Mouse (Mus musculus): Measurements from ENCODE around the gene AC131692.1. TPM values are rescaled to one million over a fixed set of nuclear protein-coding genes. Genes with fewer than 3 reads are reported as not detected.
A peak's percentile ranks its signal among the peaks of the same experiment; 100 is the strongest.

The AC131692.1 gene
- 0.43 and 0.50 TPM in 2 replicates for polyA plus RNA-seq (2016; fragmentation: Nextera tagmentation; extraction: Ambion mirVana)

DNA sequence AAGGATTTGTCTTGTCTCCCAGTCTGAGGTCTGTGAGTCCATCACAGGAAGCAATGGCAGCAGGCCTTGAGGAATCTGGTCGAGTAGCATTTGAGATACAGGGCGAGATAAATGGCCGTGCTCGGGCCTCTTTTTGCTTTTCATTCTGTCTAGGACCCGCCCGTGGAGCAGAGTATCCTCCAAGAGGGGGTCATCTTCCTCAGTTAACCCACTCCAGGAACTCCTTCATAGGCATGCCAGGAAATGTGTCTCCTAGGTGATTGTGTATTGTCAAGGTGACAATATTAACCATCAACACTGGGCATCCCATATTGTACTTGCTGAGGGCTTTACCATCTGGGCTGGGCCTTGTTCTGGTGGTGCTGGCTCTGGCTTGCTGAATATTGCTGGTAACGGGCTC, at the start of gene AC131692.1:
Gene AC131692.1, plus strand, starts transcription at position 301 of the 400 bp plus-strand sequence.
- Histone ChIP-seq H3K36me3 (peaks cover 56% of the 10 kb centered on the region), H3K4me1 (no peaks in the 10 kb centered on the region)

DNA sequence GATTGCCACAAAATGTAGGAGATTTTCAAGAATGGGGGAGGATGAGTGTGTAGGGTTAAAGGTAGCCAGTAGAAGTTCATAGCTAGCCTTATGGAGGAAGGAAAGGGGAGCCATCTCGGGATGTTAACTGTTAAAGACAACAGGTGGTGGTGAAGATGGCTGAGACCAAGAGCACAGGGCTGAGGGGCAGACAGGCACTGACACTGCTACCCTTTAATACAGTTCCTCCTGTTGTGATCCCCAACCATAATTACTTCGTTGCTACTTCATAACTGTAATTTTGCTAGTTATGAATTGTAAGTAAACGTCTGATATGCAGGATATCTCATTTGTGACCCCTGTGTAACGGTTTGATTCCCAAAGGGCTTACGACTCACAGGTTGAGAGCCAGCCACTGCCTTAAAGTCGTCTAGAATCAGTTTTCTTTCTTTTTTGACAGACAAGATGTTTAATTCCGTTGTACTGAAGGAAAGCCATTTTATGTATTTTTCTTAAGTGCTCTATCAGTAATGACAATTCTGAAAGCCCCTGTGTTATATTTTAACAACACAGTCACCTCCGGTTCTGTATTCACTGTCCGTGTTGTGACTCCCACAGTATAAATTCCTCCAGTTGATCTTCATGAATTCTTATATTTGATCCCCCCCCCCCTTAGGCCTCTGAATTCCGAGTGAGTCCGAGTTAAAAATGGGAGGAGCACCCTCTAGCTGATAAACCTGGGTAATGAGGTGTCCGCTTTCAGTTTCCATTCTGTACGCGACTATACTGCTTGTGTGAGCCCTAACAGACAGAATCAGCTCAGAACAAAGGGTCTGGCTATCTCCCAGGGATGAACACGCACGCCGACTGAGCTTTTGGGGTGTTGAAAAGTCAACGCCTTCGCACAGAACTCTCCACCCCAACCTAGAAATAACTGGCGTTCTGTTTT, 48.6 kb upstream of the AC131692.1 start:
- Histone ChIP-seq H3K4me1 (peaks cover 17% of the 10 kb centered on the region), H3K27me3 (no peaks in the 10 kb centered on the region), H3K9me3 (no peaks in the 10 kb centered on the region), H3K9ac (peak overlapping the region; percentile 90), H3K36me3 (peaks cover 24% of the 10 kb centered on the region), H3K4me2 (replicated peaks) (peak overlapping the region; percentile 98), H3K4me3 (peak overlapping the region; percentile 80), H3K27ac (peak overlapping the region; percentile 99)
- 22% methylated on average over 20 of the region's 20 CpGs for WGBS
- peak; percentile 31; the same call in 1 of the 2 replicates for ATAC-seq (ENCODE audit: insufficient number of reproducible peaks, insufficient read depth, low FRiP score, low TSS enrichment)

More for the DNA sequence above, at the start of gene AC131692.1:
- no peak for ATAC-seq (ENCODE audit: insufficient number of reproducible peaks, insufficient read depth, low FRiP score, low TSS enrichment)
- H3K9me3 ChIP-seq = no peaks in the 10 kb centered on the region
- no peak within 1 kb of the TSS for H3K4me2 ChIP-seq (replicated peaks)
- 88% methylated on average over 7 of the region's 7 CpGs for WGBS
- no peaks in the 10 kb centered on the region for H3K27me3 ChIP-seq
- no peak within 1 kb of the TSS for H3K27ac ChIP-seq
- H3K9ac ChIP-seq = no peak within 1 kb of the TSS
- no peak within 1 kb of the TSS for H3K4me3 ChIP-seq

DNA sequence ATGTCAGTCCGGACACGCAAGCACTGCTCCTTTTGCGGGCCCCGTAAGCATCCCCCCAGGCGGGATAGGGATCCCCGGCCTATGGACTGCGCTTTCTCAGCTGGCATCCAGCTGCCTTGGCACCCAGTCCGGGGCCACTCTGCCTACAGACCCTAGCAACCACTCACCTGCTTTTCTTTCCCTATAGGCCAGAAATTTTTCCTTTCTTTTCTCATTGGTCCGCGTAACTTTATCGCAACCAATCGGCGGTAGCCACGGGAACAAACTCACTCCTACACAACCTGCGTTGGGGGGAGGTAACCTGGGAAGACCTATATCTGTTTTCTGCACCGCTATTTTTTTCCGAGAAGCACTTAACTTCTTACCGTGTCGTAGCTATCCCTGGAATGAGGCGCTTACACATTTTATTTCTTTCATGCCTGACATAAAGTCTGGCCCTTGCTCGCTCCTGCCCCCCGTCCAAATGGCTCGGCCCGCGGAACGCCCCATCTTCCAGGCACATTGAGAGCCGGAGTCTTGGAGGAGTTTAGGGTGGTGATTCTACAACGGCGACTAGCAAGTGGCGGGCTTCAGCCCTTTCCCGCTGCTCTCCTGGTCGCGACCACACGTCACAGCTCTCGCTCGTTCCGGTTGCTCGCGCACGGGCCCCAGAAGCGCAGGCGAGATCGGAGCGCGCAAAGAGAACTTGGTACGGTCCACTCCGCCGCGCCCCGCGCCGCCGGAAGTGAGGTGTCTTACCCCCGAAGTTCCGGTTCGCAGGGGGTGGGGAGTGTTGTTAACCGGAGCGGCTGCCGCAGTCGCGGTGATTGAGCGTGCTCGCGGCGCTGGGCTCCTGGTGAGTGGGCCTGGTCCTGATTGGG, 47.7 kb upstream of the AC131692.1 start, which contains the start of gene Syvn1:
Gene Syvn1, plus strand, starts transcription at position 283 of the 860 bp plus-strand sequence.
- peak; percentile 89 for ATAC-seq (ENCODE audit: insufficient number of reproducible peaks, insufficient read depth, low FRiP score, low TSS enrichment)
- Histone ChIP-seq H3K4me2 (replicated peaks) (peak within 1 kb of the TSS; percentile 98), H3K4me3 (peak within 1 kb of the TSS; percentile 80), H3K36me3 (peaks cover 33% of the 10 kb centered on the region), H3K4me1 (peaks cover 17% of the 10 kb centered on the region), H3K27me3 (no peaks in the 10 kb centered on the region), H3K9ac (peak within 1 kb of the TSS; percentile 90), H3K27ac (peak within 1 kb of the TSS; percentile 99), H3K9me3 (no peaks in the 10 kb centered on the region)
- WGBS = under 1% methylated on average over 65 of the region's 65 CpGs

DNA sequence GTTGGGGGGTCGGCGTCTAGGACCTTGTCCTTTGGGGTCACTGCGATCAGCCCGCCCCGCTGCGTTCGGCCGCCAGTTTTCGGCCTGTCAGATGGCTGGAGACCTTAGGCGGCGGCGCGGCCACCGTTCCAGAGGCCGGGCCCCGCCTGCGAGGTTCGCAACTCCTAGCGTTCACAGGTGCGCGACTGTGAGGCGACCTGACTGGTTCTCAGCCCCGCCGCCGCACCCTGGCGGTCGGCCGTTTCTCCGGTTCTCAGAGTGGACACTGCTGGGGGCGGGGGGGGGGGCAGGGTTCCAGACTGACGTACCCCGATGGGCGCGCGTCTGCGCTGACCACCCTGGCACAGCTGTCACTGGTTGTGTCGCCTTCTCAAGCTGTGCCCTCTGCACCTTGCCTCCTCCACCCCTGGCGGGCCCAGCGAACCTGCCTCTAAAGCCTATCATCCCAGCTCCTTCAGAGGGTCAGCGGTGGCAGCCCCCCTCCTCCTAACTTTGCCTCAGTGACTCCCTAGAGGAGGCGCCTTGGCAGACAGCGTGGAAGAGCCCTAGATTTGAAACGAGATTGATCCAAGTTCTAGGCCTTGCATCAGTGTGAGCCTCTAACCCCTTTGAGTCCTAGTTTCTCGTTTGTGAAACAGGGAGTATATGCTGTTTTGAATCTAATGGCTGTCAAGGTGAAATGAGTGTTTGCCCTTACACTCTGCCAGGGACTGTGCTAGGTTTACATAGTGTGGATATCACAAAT, 46.9 kb upstream of the AC131692.1 start:
- Histone ChIP-seq H3K4me1 (peaks cover 17% of the 10 kb centered on the region), H3K9ac (peak overlapping the region; percentile 90), H3K4me3 (peak overlapping the region; percentile 80), H3K27me3 (no peaks in the 10 kb centered on the region), H3K9me3 (no peaks in the 10 kb centered on the region), H3K36me3 (peaks cover 41% of the 10 kb centered on the region), H3K27ac (peak overlapping the region; percentile 99), H3K4me2 (replicated peaks) (peak overlapping the region; percentile 98)
- 0 out of 2 replicates have a peak, but pooled peaks have one; percentile 1 for ATAC-seq (ENCODE audit: insufficient number of reproducible peaks, insufficient read depth, low FRiP score, low TSS enrichment)
- 2% methylated on average over 44 of the region's 44 CpGs for WGBS

DNA sequence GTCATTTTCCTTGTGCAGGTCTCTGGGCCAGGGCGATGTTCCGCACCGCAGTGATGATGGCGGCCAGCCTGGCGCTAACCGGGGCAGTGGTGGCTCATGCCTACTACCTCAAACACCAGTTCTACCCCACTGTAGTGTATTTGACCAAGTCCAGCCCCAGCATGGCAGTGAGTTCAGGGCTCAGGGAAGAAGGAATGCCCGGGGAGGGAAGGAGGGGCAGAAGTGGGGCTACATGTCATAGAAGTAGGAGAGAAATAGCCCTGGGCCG, 46.4 kb upstream of the AC131692.1 start:
- Histone ChIP-seq H3K4me2 (replicated peaks) (peak overlapping the region; percentile 98), H3K4me1 (peaks cover 17% of the 10 kb centered on the region), H3K9ac (peak overlapping the region; percentile 90), H3K27me3 (no peaks in the 10 kb centered on the region), H3K9me3 (no peaks in the 10 kb centered on the region), H3K4me3 (peak overlapping the region; percentile 80), H3K27ac (no peak overlapping the region), H3K36me3 (peaks cover 46% of the 10 kb centered on the region)
- WGBS = 85% methylated on average over 8 of the region's 8 CpGs
- no peak for ATAC-seq (ENCODE audit: insufficient number of reproducible peaks, insufficient read depth, low FRiP score, low TSS enrichment)

DNA sequence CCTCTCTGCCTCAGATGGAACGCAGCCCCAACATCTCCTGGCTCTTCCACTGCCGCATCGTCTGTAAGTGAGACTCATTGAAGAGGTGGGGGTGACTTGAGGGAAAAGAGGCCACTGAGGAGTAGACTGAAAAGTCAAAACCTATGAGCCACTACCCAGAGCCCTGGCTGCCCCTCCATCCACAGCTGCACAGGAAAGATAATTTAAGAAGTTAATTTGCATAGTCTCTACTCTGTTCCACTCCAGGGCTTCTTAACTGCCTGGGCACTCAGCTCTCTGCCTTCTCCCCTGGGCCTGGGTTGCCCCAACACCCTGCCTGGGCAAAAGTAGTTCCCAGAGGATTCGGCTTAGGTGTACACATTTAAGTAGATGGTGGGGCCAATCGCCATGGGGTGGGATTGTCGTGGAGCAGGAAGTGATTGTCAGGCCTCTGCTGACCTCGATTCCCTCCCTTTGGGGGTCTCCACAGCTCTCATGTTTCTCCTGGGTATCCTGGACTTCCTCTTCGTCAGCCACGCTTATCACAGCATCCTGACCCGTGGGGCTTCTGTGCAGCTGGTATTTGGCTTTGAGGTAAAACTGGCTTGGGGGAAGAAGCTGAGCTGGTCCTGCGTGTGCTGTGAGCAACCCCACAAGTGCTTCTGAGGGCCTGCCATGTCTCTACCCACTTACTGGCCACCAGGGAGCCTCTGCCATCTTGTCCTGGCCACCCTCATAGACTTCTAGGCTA, 45.4 kb upstream of the AC131692.1 start:
- H3K9me3 ChIP-seq = no peaks in the 10 kb centered on the region
- peaks cover 17% of the 10 kb centered on the region for H3K4me1 ChIP-seq
- no peak overlapping the region for H3K4me3 ChIP-seq
- no peak overlapping the region for H3K27ac ChIP-seq
- H3K9ac ChIP-seq = 0 out of 2 replicates have a peak overlapping the region, but pooled peaks have one; percentile 90
- H3K36me3 ChIP-seq = peaks cover 56% of the 10 kb centered on the region
- WGBS = 89% methylated on average over 11 of the region's 11 CpGs
- H3K4me2 ChIP-seq (replicated peaks) = no peak overlapping the region
- H3K27me3 ChIP-seq = no peaks in the 10 kb centered on the region
- no peak for ATAC-seq (ENCODE audit: insufficient number of reproducible peaks, insufficient read depth, low FRiP score, low TSS enrichment)

DNA sequence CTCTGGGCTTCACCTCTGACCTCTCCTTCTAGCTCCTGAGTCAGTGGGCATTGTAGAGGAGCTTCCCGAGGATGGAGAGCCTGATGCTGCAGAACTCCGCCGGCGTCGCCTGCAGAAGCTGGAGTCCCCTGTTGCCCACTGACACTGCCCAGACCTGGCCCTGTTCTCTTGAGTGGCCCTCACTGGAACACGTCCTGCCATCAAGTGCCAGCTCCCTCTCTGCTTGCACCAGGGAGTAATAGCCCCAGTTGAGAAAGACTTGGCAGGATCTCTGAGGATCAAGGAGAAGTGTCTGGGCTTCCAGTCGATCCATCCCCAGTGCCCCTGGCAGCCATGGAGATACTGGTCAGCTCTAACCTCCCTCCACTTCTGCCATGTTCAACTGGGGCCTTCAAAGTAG, 41.7 kb upstream of the AC131692.1 start:
- no peaks in the 10 kb centered on the region for H3K9me3 ChIP-seq
- no peak overlapping the region for H3K4me2 ChIP-seq (replicated peaks)
- no peak overlapping the region for H3K27ac ChIP-seq
- H3K36me3 ChIP-seq = peaks cover 78% of the 10 kb centered on the region
- H3K27me3 ChIP-seq = no peaks in the 10 kb centered on the region
- 89% methylated on average over 7 of the region's 7 CpGs for WGBS
- H3K4me3 ChIP-seq = no peak overlapping the region
- ATAC-seq (ENCODE audit: insufficient number of reproducible peaks, insufficient read depth, low FRiP score, low TSS enrichment) = no peak
- H3K4me1 ChIP-seq = peaks cover 20% of the 10 kb centered on the region
- H3K9ac ChIP-seq = no peak overlapping the region

DNA sequence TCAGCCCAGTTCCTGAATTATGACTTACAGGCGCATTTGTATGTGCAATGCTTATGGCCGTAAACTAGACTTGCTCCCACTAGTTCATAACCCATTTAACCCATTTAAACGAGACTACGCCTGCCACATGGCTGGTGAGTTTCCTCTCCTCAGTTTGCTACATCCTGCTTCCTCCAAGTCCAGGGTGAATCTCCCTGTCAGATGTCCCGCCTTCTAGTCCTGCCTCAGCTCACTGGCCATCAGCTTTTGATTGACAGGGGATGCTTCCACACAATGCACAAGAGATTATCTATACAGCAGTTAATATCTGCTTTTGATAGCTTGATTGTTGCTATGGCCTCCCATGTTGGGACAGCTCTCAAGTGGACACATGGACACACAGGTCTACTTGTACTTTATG, 39.9 kb upstream of the AC131692.1 start:
- 89% methylated on average over 5 of the region's 5 CpGs for WGBS
- Histone ChIP-seq H3K9me3 (no peaks in the 10 kb centered on the region), H3K36me3 (peaks cover 75% of the 10 kb centered on the region), H3K9ac (no peak overlapping the region), H3K4me3 (no peak overlapping the region), H3K27me3 (no peaks in the 10 kb centered on the region), H3K27ac (no peak overlapping the region), H3K4me1 (peaks cover 15% of the 10 kb centered on the region), H3K4me2 (replicated peaks) (no peak overlapping the region)
- ATAC-seq (ENCODE audit: insufficient number of reproducible peaks, insufficient read depth, low FRiP score, low TSS enrichment) = no peak

DNA sequence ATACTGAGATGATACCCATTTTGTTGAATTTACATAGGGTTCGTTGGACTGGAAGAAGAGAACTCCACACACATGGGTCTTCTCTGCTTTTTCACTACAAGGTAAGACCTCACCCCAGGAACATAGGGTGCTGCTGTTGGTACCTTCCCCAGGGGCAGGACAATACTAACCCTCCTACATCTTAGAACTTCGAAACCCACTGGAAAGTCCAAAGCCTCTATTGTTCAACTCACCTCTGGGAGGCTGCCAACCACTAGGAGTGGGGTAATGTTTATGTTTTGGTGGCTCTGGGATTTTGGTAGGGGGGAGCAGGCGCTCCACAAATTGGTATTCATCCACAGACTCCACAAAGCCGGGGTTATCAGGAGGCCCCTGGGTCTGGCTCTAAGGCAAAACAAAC, 37.5 kb upstream of the AC131692.1 start:
- peaks cover 56% of the 10 kb centered on the region for H3K36me3 ChIP-seq
- peak overlapping the region; percentile 92 for H3K9ac ChIP-seq
- peaks cover 19% of the 10 kb centered on the region for H3K4me1 ChIP-seq
- H3K27me3 ChIP-seq = no peaks in the 10 kb centered on the region
- H3K4me3 ChIP-seq = peak overlapping the region; percentile 86
- WGBS = 61% methylated on average over 4 of the region's 4 CpGs
- peak overlapping the region; percentile 86 for H3K4me2 ChIP-seq (replicated peaks)
- H3K9me3 ChIP-seq = no peaks in the 10 kb centered on the region
- no peak for ATAC-seq (ENCODE audit: insufficient number of reproducible peaks, insufficient read depth, low FRiP score, low TSS enrichment)
- H3K27ac ChIP-seq = no peak overlapping the region

DNA sequence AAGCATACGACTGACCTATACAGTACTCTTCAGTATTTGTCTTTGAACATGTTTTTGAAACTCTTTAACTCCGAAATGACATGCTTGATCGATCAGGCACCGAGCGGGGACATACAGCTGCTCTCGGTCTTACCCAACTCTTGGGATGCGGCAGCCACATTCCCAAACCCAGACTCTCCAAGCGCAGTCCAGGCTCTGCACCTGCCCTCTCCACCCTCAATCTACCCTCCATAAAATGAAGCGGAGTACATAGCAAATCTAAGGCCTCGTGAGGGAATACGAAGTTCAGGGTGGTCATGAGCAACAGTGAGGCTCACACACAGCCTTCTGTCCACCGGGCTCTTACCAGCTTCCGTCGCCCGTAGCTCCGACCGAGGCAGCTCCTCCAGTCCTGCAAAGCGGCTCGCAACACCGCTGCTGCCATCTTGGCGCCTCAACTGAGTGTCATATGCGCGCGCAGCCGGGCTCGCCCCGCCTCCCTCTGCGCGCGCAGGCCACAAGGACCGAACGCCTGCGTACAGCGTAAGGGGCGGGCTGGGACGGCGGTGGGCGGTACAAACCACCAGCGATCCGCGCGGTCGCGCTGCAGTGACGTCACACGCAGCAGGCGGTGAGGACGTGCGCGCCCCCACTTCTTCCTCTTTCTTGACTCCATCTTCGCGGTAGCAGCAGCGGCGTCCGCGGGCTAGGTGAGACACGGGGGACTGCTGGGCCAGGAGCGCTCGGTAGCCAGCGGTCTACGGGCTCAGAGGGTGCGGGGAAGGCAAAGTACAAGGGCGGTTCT, 36.7 kb upstream of the AC131692.1 start, which contains the start of the genes Mrpl49 and Fau:
Gene Mrpl49, minus strand, starts transcription at position 473 of the 784 bp plus-strand sequence.
Gene Fau, plus strand, starts transcription at position 532 of the 784 bp plus-strand sequence.
- Histone ChIP-seq H3K36me3 (peaks cover 48% of the 10 kb centered on the region), H3K9me3 (no peaks in the 10 kb centered on the region), H3K27ac (peak within 1 kb of the TSS; percentile 80), H3K4me3 (peak within 1 kb of the TSS; percentile 86), H3K4me2 (replicated peaks) (peak within 1 kb of the TSS; percentile 86), H3K27me3 (no peaks in the 10 kb centered on the region), H3K9ac (peak within 1 kb of the TSS; percentile 92), H3K4me1 (peaks cover 28% of the 10 kb centered on the region)
- ATAC-seq (ENCODE audit: insufficient number of reproducible peaks, insufficient read depth, low FRiP score, low TSS enrichment) = peak; percentile 73
- under 1% methylated on average over 63 of the region's 63 CpGs for WGBS
